Mouse (Mus musculus) hindbrain, embryonic 15.5 days (tissue): ENCODE measurements around the gene Trim44. TPM values are rescaled to one million over a fixed set of nuclear protein-coding genes. Genes with fewer than 3 reads are reported as not detected.

Experiments
- ATAC-seq: fragments of 200-750 bp; cut with Nextera tagmentation; 2 replicates; pipeline ENCODE4 v1.8.0; 2017; ENCODE audit warnings: low read depth, moderate number of reproducible peaks, moderate TSS enrichment; ENCODE audit not compliant: low FRiP score
- H3K27ac ChIP-seq: fragments of 300-500 bp; sonication (generic); replicated peaks from 2 replicates; pipeline ENCODE4 v1.5.1; 2015; ENCODE audit warnings: mild to moderate bottlenecking, inconsistent platforms
- H3K27me3 ChIP-seq: fragments of 300-500 bp; sonication (generic); 2 replicates; pipeline ENCODE4 v1.6.1; 2015; ENCODE audit warnings: control low read depth, inconsistent platforms
- H3K36me3 ChIP-seq: fragments of 300-500 bp; sonication (generic); 2 replicates; pipeline ENCODE4 v1.6.1; 2015; ENCODE audit warnings: control low read depth, inconsistent platforms
- H3K4me1 ChIP-seq: fragments of 300-500 bp; sonication (generic); replicated peaks from 2 replicates; pipeline ENCODE4 v1.6.1; 2015; ENCODE audit warnings: control low read depth, inconsistent platforms
- H3K4me2 ChIP-seq: fragments of 300-500 bp; sonication (generic); 2 replicates; pipeline ENCODE4 v1.6.1; 2015; ENCODE audit warnings: moderate library complexity, mild to moderate bottlenecking, inconsistent platforms
- H3K4me3 ChIP-seq: fragments of 300-500 bp; sonication (generic); 2 replicates; pipeline ENCODE4 v1.5.1; 2015; ENCODE audit warnings: mild to moderate bottlenecking, inconsistent platforms
- H3K9ac ChIP-seq: fragments of 300-500 bp; sonication (generic); 2 replicates; pipeline ENCODE4 v1.6.1; 2015; ENCODE audit warnings: inconsistent platforms
- H3K9me3 ChIP-seq: fragments of 300-500 bp; sonication (generic); 2 replicates; pipeline ENCODE4 v1.6.1; 2016; ENCODE audit warnings: control low read depth, inconsistent platforms
- WGBS: fragments of 180-500 bp; shearing (Covaris S2); methylation state at CpG from one replicate; pipeline ENCODE4 v1.1.7; 2015; 5-methylcytosine and 5-hydroxymethylcytosine counted together
- polyA plus RNA-seq: library from polyadenylated mRNA; unstranded; fragments of >200 nt; fragmentation: Nextera tagmentation; extraction: Ambion mirVana; gene quantifications from 2 replicates; pipeline ENCODE4 v1.2.1, GENCODE M21; 2015

Gene Trim44
- polyA plus RNA-seq, 1 experiment from 2014 or later: 63.5 TPM

GRCm38 (mm10) chr2:102302532-102302931 lies 105.1 kb downstream of the Trim44 start:
- H3K9me3 ChIP-seq: no peaks in the 10 kb centered on the region
- H3K36me3 ChIP-seq: 0 out of 2 replicates have a peak, but pooled peaks cover 6% of the 10 kb centered on the region
- no peak for ATAC-seq
- H3K4me1 ChIP-seq: 0 out of 2 replicates have a peak, but pooled peaks cover 4% of the 10 kb centered on the region
- no peak overlapping the region for H3K9ac ChIP-seq
- 100% methylated on average over 1 of the region's 1 CpGs for WGBS
- H3K4me2 ChIP-seq: no peak overlapping the region
- no peaks in the 10 kb centered on the region for H3K27me3 ChIP-seq
- H3K4me3 ChIP-seq: no peak overlapping the region
- no peak overlapping the region for H3K27ac ChIP-seq

DNA sequence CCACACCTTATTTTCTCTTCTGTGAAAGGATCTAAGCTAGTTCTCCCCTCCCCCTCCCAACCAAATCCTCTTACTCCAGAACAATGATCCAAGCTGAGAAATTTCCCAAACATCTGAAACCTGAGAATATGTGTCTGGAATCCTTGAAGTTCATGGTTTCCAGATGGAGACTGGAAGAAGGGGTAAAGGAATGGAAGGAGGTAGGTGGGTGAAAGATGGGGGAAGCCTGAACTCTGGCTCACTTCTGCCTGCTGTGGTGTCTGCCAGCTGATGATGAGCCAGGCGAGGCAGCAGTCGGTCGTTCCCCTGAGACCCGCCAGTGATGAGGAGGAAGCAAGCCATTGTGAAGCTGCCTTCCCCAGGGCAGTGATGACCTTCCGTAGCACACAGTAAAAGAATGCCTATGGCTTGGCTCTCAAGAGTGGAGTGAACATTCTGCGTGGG lies 112.8 kb downstream of the Trim44 start:
- no peaks in the 10 kb centered on the region for H3K36me3 ChIP-seq
- WGBS: 21% methylated on average over 6 of the region's 6 CpGs
- H3K9ac ChIP-seq: no peak overlapping the region
- no peak overlapping the region for H3K4me2 ChIP-seq
- H3K27ac ChIP-seq: no peak overlapping the region
- no peak for ATAC-seq
- H3K27me3 ChIP-seq: no peaks in the 10 kb centered on the region
- H3K4me1 ChIP-seq: 0 out of 2 replicates have a peak, but pooled peaks cover 3% of the 10 kb centered on the region
- no peak overlapping the region for H3K4me3 ChIP-seq
- no peaks in the 10 kb centered on the region for H3K9me3 ChIP-seq

DNA sequence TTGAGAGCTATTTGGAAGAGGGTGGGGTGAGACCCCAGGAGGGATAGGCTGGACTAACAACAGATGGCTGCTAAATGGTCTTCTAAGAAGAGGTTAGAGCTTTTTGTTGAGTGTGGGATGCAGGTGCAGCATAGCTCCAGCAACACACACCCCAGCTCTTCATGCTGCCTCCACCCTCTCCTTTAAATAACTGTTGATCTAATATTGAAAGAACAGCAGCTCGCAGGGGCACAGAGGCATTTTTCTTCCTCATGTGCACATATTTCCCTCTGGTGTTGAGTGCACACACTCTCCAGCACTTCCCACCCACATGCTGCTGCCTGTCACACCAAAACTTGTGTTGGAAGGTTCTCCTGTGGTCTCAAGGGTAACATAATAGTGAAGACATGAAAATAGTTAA lies 114.4 kb downstream of the Trim44 start:
- Histone ChIP-seq H3K9ac (no peak overlapping the region), H3K36me3 (no peaks in the 10 kb centered on the region), H3K4me1 (0 out of 2 replicates have a peak, but pooled peaks cover 3% of the 10 kb centered on the region), H3K9me3 (no peaks in the 10 kb centered on the region), H3K27me3 (no peaks in the 10 kb centered on the region), H3K4me3 (no peak overlapping the region), H3K27ac (no peak overlapping the region), H3K4me2 (no peak overlapping the region)
- 63% methylated on average over 1 of the region's 1 CpGs for WGBS
- no peak for ATAC-seq

- no peak overlapping the region for H3K4me3 ChIP-seq
- WGBS: 73% methylated on average over 1 of the region's 1 CpGs
Measured at GRCm38 (mm10) chr2:102292051-102292450, 115.6 kb downstream of the Trim44 start.

DNA sequence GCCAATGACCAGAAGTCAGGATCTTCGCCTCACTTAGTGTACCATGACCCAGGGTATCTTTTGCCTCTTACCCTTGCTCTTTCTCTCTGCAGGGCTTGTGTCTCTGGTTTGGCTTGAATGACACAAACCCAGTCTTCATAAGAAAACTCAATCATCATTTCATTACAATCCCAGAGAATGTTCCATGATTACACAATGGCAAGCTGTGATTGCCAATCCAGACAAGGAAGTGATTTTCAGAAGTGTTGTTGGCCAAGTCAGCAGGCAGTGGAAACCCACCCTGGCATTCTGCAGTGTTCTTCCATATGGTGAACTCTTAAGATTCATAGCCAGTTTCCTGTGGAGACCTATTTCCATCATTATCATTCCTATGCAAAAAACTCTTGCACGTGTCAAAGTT lies 116.1 kb downstream of the Trim44 start:
- WGBS: 84% methylated on average over 2 of the region's 2 CpGs
- ATAC-seq: no peak

More at GRCm38 (mm10) chr2:102292051-102292450, 115.6 kb downstream of the Trim44 start:
- Histone ChIP-seq H3K4me2 (no peak overlapping the region), H3K27me3 (no peaks in the 10 kb centered on the region), H3K27ac (no peak overlapping the region), H3K36me3 (no peaks in the 10 kb centered on the region), H3K9me3 (no peaks in the 10 kb centered on the region), H3K4me1 (0 out of 2 replicates have a peak, but pooled peaks cover 3% of the 10 kb centered on the region), H3K9ac (no peak overlapping the region)
- no peak for ATAC-seq

DNA sequence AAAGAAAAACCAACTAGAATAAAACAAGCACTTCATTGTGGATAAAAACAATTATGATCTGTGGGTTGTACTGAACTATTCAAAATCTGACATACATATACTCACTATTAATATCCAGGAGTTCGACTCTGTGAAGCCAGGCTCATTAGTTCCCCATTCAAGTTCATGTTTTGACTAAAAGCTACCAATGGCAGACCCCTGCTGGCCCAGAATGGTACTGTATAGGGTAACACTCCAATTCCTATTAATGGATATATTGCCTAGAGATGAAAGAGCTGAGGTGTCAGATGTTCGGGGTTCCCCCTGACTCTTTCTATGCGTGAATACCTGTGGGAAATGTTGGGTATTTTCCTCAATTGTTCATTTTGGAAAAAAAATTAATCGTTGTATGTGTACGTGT lies 117.6 kb downstream of the Trim44 start:
- Histone ChIP-seq H3K36me3 (no peaks in the 10 kb centered on the region), H3K27ac (no peak overlapping the region), H3K4me3 (no peak overlapping the region), H3K9me3 (no peaks in the 10 kb centered on the region), H3K9ac (no peak overlapping the region), H3K27me3 (no peaks in the 10 kb centered on the region), H3K4me2 (no peak overlapping the region), H3K4me1 (0 out of 2 replicates have a peak, but pooled peaks cover 3% of the 10 kb centered on the region)
- ATAC-seq: 0 out of 2 replicates have a peak, but pooled peaks have one; percentile 55
- WGBS: 63% methylated on average over 5 of the region's 5 CpGs

More for the DNA sequence above, 116.1 kb downstream of the Trim44 start:
- Histone ChIP-seq H3K36me3 (no peaks in the 10 kb centered on the region), H3K4me3 (no peak overlapping the region), H3K9me3 (no peaks in the 10 kb centered on the region), H3K9ac (no peak overlapping the region), H3K4me1 (0 out of 2 replicates have a peak, but pooled peaks cover 3% of the 10 kb centered on the region), H3K27me3 (no peaks in the 10 kb centered on the region), H3K4me2 (no peak overlapping the region), H3K27ac (no peak overlapping the region)

GRCm38 (mm10) chr2:102288676-102289075 lies 119.0 kb downstream of the Trim44 start:
- no peak for ATAC-seq
- H3K27me3 ChIP-seq: no peaks in the 10 kb centered on the region
- no peak overlapping the region for H3K4me3 ChIP-seq
- H3K9ac ChIP-seq: no peak overlapping the region
- H3K36me3 ChIP-seq: no peaks in the 10 kb centered on the region
- WGBS: 85% methylated on average over 5 of the region's 5 CpGs
- H3K9me3 ChIP-seq: no peaks in the 10 kb centered on the region
- no peak overlapping the region for H3K4me2 ChIP-seq
- no peaks in the 10 kb centered on the region for H3K4me1 ChIP-seq
- no peak overlapping the region for H3K27ac ChIP-seq

GRCm38 (mm10) chr2:102287369-102287768 lies 120.3 kb downstream of the Trim44 start:
- Histone ChIP-seq H3K9ac (no peak overlapping the region), H3K27me3 (no peaks in the 10 kb centered on the region), H3K4me1 (no peaks in the 10 kb centered on the region), H3K4me3 (no peak overlapping the region), H3K4me2 (no peak overlapping the region), H3K9me3 (no peaks in the 10 kb centered on the region), H3K36me3 (no peaks in the 10 kb centered on the region), H3K27ac (no peak overlapping the region)
- 67% methylated on average over 3 of the region's 3 CpGs for WGBS
- ATAC-seq: no peak

DNA sequence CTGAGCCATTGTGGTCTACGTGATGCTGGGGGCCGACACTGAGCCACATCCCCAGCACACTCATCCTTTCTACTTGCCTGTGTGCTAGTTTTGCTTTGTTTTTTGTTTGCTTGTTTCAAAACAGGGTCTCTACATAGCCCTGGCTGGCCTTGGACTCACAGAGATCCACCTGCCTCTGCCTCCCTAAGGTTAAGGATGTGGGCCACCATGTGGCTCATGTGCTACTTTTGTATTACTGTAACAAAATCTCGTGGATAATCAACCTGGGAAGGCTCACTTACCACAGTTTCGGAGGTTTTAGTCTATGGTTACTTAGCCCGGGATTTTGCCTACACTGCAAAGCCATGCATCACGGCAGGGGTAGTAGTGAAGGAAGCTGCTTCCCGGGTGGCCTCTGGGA lies 125.5 kb downstream of the Trim44 start:
- Histone ChIP-seq H3K9me3 (no peaks in the 10 kb centered on the region), H3K27ac (no peak overlapping the region), H3K4me1 (peaks cover 9% of the 10 kb centered on the region), H3K27me3 (no peaks in the 10 kb centered on the region), H3K4me2 (no peak overlapping the region), H3K9ac (no peak overlapping the region), H3K36me3 (no peaks in the 10 kb centered on the region), H3K4me3 (no peak overlapping the region)
- ATAC-seq: no peak
- 84% methylated on average over 7 of the region's 7 CpGs for WGBS

- H3K9me3 ChIP-seq: no peaks in the 10 kb centered on the region
- no peak overlapping the region for H3K4me3 ChIP-seq
- H3K27me3 ChIP-seq: no peaks in the 10 kb centered on the region
- no peak overlapping the region for H3K4me2 ChIP-seq
- H3K27ac ChIP-seq: no peak overlapping the region
- no peaks in the 10 kb centered on the region for H3K36me3 ChIP-seq
- no peak for ATAC-seq
- 58% methylated on average over 7 of the region's 7 CpGs for WGBS
- H3K4me1 ChIP-seq: peaks cover 13% of the 10 kb centered on the region
- H3K9ac ChIP-seq: no peak overlapping the region
Measured at GRCm38 (mm10) chr2:102279779-102280178, 127.8 kb downstream of the Trim44 start.

- Histone ChIP-seq H3K9me3 (no peaks in the 10 kb centered on the region), H3K27ac (no peak overlapping the region)
Measured at GRCm38 (mm10) chr2:102277946-102278345, 129.7 kb downstream of the Trim44 start.

GRCm38 (mm10) chr2:102273280-102273679 lies 134.3 kb downstream of the Trim44 start:
- H3K4me2 ChIP-seq: no peak overlapping the region
- no peak overlapping the region for H3K9ac ChIP-seq
- no peak for ATAC-seq
- H3K27me3 ChIP-seq: no peaks in the 10 kb centered on the region
- H3K4me1 ChIP-seq: peaks cover 13% of the 10 kb centered on the region
- no peak overlapping the region for H3K27ac ChIP-seq
- no peaks in the 10 kb centered on the region for H3K9me3 ChIP-seq
- WGBS: 81% methylated on average over 7 of the region's 7 CpGs
- no peak overlapping the region for H3K4me3 ChIP-seq
- no peaks in the 10 kb centered on the region for H3K36me3 ChIP-seq

More at GRCm38 (mm10) chr2:102277946-102278345, 129.7 kb downstream of the Trim44 start:
- H3K9ac ChIP-seq: no peak overlapping the region
- peaks cover 13% of the 10 kb centered on the region for H3K4me1 ChIP-seq
- H3K4me3 ChIP-seq: no peak overlapping the region
- no peaks in the 10 kb centered on the region for H3K36me3 ChIP-seq
- no peaks in the 10 kb centered on the region for H3K27me3 ChIP-seq
- WGBS: 52% methylated on average over 1 of the region's 1 CpGs
- no peak for ATAC-seq
- H3K4me2 ChIP-seq: no peak overlapping the region
